Mouse (Mus musculus) liver, embryonic 16.5 days (tissue): Measurements from ENCODE around the gene Sppl3. TPM values are rescaled to one million over a fixed set of nuclear protein-coding genes. Genes with fewer than 3 reads are reported as not detected.
A peak's percentile ranks its signal among the peaks of the same experiment; 100 is the strongest.

Experiments
- ATAC-seq: fragments of 200-750 bp; cut with Nextera tagmentation; 2 replicates; pipeline ENCODE4 v1.8.0; 2017; ENCODE audit warnings: low read depth, mild to moderate bottlenecking, moderate number of reproducible peaks, moderate library complexity
- H3K27ac ChIP-seq: fragments of 300-500 bp; sonication (generic); 2 replicates; pipeline ENCODE4 v1.5.1; 2014; ENCODE audit warnings: mild to moderate bottlenecking, low read length
- H3K27me3 ChIP-seq: fragments of 300-500 bp; sonication (generic); 2 replicates; pipeline ENCODE4 v1.6.1; 2014; ENCODE audit warnings: low read depth, low read length, mixed read lengths; ENCODE audit not compliant: control insufficient read depth, insufficient read depth
- H3K36me3 ChIP-seq: fragments of 300-500 bp; sonication (generic); 2 replicates; pipeline ENCODE4 v1.6.1; 2014; ENCODE audit warnings: mild to moderate bottlenecking; ENCODE audit not compliant: control insufficient read depth, insufficient read depth
- H3K4me1 ChIP-seq: fragments of 300-500 bp; sonication (generic); 2 replicates; pipeline ENCODE4 v1.6.1; 2014; ENCODE audit warnings: low read depth, low read length, mixed read lengths; ENCODE audit not compliant: control insufficient read depth
- H3K4me2 ChIP-seq: fragments of 300-500 bp; sonication (generic); 2 replicates; pipeline ENCODE4 v1.6.1; 2014; ENCODE audit warnings: low read depth, low read length, mixed read lengths
- H3K4me3 ChIP-seq: fragments of 300-500 bp; sonication (generic); 2 replicates; pipeline ENCODE4 v1.5.1; 2014; ENCODE audit warnings: low read depth, mild to moderate bottlenecking, low read length
- H3K9ac ChIP-seq: fragments of 300-500 bp; sonication (generic); 2 replicates; pipeline ENCODE4 v1.6.1; 2014; ENCODE audit warnings: low read depth, low read length
- H3K9me3 ChIP-seq: fragments of 300-500 bp; sonication (generic); replicated peaks from 2 replicates; pipeline ENCODE4 v1.6.1; 2016; ENCODE audit warnings: low read length; ENCODE audit not compliant: control insufficient read depth
- WGBS: fragments of 180-500 bp; shearing (Covaris S2); extraction: QIAGEN DNeasy Blood & Tissue Kit; methylation state at CpG from one replicate; pipeline ENCODE4 v1.1.7; 2014; ENCODE audit not compliant: insufficient replicate concordance; 5-methylcytosine and 5-hydroxymethylcytosine counted together
- polyA plus RNA-seq: library from polyadenylated mRNA; unstranded; fragments of >200 nt; fragmentation: Nextera tagmentation; extraction: Ambion mirVana; gene quantifications from 2 replicates; pipeline ENCODE4 v1.2.1, GENCODE M21; 2015

The Sppl3 gene
- polyA plus RNA-seq, 1 experiment from 2014 or later, result 3.2 TPM

- H3K36me3 ChIP-seq, result no peaks in the 10 kb centered on the region
- ATAC-seq, result peak; percentile 72
- H3K9me3 ChIP-seq, result 0 out of 2 replicates have a peak, but pooled peaks cover 3% of the 10 kb centered on the region
- peak overlapping the region; percentile 44 for H3K4me2 ChIP-seq
- H3K4me3 ChIP-seq, result no peak overlapping the region
- no peak overlapping the region for H3K9ac ChIP-seq
- H3K4me1 ChIP-seq, result peaks cover 95% of the 10 kb centered on the region
- 28% methylated on average over 6 of the region's 6 CpGs for WGBS
- H3K27ac ChIP-seq, result peak overlapping the region; percentile 39
- no peaks in the 10 kb centered on the region for H3K27me3 ChIP-seq
These were observed 44.5 kb downstream of the Sppl3 start for GRCm38 (mm10) chr5:115055418-115055817.

- H3K36me3 ChIP-seq, result no peaks in the 10 kb centered on the region
- no peak overlapping the region for H3K4me3 ChIP-seq
- 0 out of 2 replicates have a peak overlapping the region, but pooled peaks have one; percentile 19 for H3K4me2 ChIP-seq
- WGBS, result 25% methylated on average over 4 of the region's 4 CpGs
- H3K9me3 ChIP-seq, result 0 out of 2 replicates have a peak, but pooled peaks cover 3% of the 10 kb centered on the region
- H3K4me1 ChIP-seq, result peaks cover 89% of the 10 kb centered on the region
- H3K27ac ChIP-seq, result peak overlapping the region; percentile 9
- no peaks in the 10 kb centered on the region for H3K27me3 ChIP-seq
- ATAC-seq, result peak; percentile 63
- no peak overlapping the region for H3K9ac ChIP-seq
These were observed 46.2 kb downstream of the Sppl3 start for GRCm38 (mm10) chr5:115057153-115057552.

GRCm38 (mm10) chr5:115058584-115059297 is 47.8 kb downstream of the Sppl3 start:
- Histone ChIP-seq H3K27ac (peak overlapping the region; percentile 79), H3K4me3 (peak overlapping the region; percentile 20), H3K4me2 (peak overlapping the region; percentile 54), H3K36me3 (no peaks in the 10 kb centered on the region), H3K4me1 (peaks cover 75% of the 10 kb centered on the region), H3K27me3 (no peaks in the 10 kb centered on the region), H3K9ac (peak overlapping the region; percentile 10; the same call in 1 of the 2 replicates), H3K9me3 (0 out of 2 replicates have a peak, but pooled peaks cover 3% of the 10 kb centered on the region)
- 7% methylated on average over 7 of the region's 7 CpGs for WGBS
- peak; percentile 77 for ATAC-seq

- Histone ChIP-seq H3K27me3 (no peaks in the 10 kb centered on the region), H3K9ac (no peak overlapping the region), H3K4me1 (peaks cover 61% of the 10 kb centered on the region), H3K4me3 (no peak overlapping the region), H3K36me3 (0 out of 2 replicates have a peak, but pooled peaks cover 2% of the 10 kb centered on the region), H3K9me3 (0 out of 2 replicates have a peak, but pooled peaks cover 3% of the 10 kb centered on the region), H3K27ac (peak overlapping the region; percentile 79; the same call in 1 of the 2 replicates), H3K4me2 (no peak overlapping the region)
- no peak for ATAC-seq
- WGBS, result 70% methylated on average over 8 of the region's 8 CpGs
These were observed 49.2 kb downstream of the Sppl3 start for GRCm38 (mm10) chr5:115060067-115060695.

GRCm38 (mm10) chr5:115060977-115061376 is 50.0 kb downstream of the Sppl3 start:
- Histone ChIP-seq H3K9me3 (0 out of 2 replicates have a peak, but pooled peaks cover 3% of the 10 kb centered on the region), H3K4me3 (no peak overlapping the region), H3K4me1 (peaks cover 53% of the 10 kb centered on the region), H3K9ac (no peak overlapping the region), H3K4me2 (no peak overlapping the region), H3K27me3 (no peaks in the 10 kb centered on the region), H3K27ac (no peak overlapping the region), H3K36me3 (0 out of 2 replicates have a peak, but pooled peaks cover 2% of the 10 kb centered on the region)
- WGBS, result 42% methylated on average over 3 of the region's 3 CpGs
- ATAC-seq, result no peak

- H3K9me3 ChIP-seq, result no peaks in the 10 kb centered on the region
- H3K36me3 ChIP-seq, result 0 out of 2 replicates have a peak, but pooled peaks cover 2% of the 10 kb centered on the region
- no peak overlapping the region for H3K4me3 ChIP-seq
- H3K4me1 ChIP-seq, result peaks cover 45% of the 10 kb centered on the region
- ATAC-seq, result no peak
- no peak overlapping the region for H3K9ac ChIP-seq
- H3K27me3 ChIP-seq, result no peaks in the 10 kb centered on the region
- no peak overlapping the region for H3K4me2 ChIP-seq
- WGBS, result 54% methylated on average over 1 of the region's 1 CpGs
- no peak overlapping the region for H3K27ac ChIP-seq
These were observed 51.6 kb downstream of the Sppl3 start for GRCm38 (mm10) chr5:115062566-115062965.

- Histone ChIP-seq H3K9me3 (no peaks in the 10 kb centered on the region), H3K27ac (no peak overlapping the region), H3K4me1 (peaks cover 45% of the 10 kb centered on the region), H3K27me3 (no peaks in the 10 kb centered on the region), H3K4me2 (no peak overlapping the region), H3K4me3 (no peak overlapping the region), H3K9ac (no peak overlapping the region), H3K36me3 (0 out of 2 replicates have a peak, but pooled peaks cover 2% of the 10 kb centered on the region)
- no peak for ATAC-seq
- WGBS, result 81% methylated on average over 7 of the region's 7 CpGs
These were observed 52.5 kb downstream of the Sppl3 start for GRCm38 (mm10) chr5:115063391-115063790.

GRCm38 (mm10) chr5:115066245-115066644 is 55.3 kb downstream of the Sppl3 start:
- Histone ChIP-seq H3K36me3 (0 out of 2 replicates have a peak, but pooled peaks cover 2% of the 10 kb centered on the region), H3K27me3 (no peaks in the 10 kb centered on the region), H3K4me1 (peaks cover 45% of the 10 kb centered on the region), H3K4me2 (no peak overlapping the region), H3K27ac (no peak overlapping the region), H3K9me3 (no peaks in the 10 kb centered on the region), H3K9ac (no peak overlapping the region), H3K4me3 (no peak overlapping the region)
- WGBS, result 32% methylated on average over 4 of the region's 4 CpGs
- no peak for ATAC-seq
